Mouse (Mus musculus): Measurements from ENCODE around the gene H2-T3. TPM values are rescaled to one million over a fixed set of nuclear protein-coding genes. Genes with fewer than 3 reads are reported as not detected.

Gene H2-T3
- polyA plus RNA-seq, 1 experiment from 2014 or later: not detected

DNA sequence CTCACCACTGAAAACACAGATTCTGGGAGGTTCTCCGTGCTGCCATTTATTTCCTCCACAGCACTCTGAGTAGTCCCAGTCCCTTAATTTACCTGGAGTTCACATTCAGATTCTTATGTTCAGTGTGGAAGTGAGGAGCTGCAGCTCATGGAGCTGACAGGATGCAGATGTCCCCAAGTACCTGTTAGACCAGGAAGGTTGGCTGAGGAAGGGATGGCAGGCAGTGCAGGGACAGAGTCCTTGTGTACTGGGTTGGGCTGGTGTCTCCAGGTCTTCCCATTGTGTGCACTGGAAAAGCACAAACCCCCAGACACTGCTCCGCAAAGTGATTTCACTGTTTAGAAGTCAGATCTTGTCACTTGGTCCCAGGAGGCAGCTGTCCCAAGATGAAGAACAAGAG is 11.8 kb upstream of the H2-T3 start:
- Histone ChIP-seq H3K9me3 (ENCODE audit: control insufficient read depth, low read length) (no peaks in the 10 kb centered on the region), H3K4me3 (ENCODE audit: control insufficient read depth in 1 of 2, insufficient read depth in 1 of 2, low read depth in 1 of 2, low read length in 2 of 2) (no peak overlapping the region), H3K9ac (ENCODE audit: low read length) (no peak overlapping the region), H3K36me3 (ENCODE audit: control insufficient read depth, insufficient read depth, low read length) (no peaks in the 10 kb centered on the region), H3K4me1 (ENCODE audit: control insufficient read depth in 2 of 2, insufficient read depth in 2 of 2, low read length in 2 of 2) (peaks cover 0 to 4% of the 10 kb centered on the region in 2 experiments; a peak in 3 of 4 replicates), H3K27ac (replicated peaks in 1 of 2; ENCODE audit: control insufficient read depth in 1 of 2, insufficient read depth in 1 of 2, low read depth in 2 of 2, low read length in 2 of 2) (no peak overlapping the region), H3K27me3 (ENCODE audit: control insufficient read depth, insufficient read depth, low read length) (peaks cover 63% of the 10 kb centered on the region), H3K4me2 (ENCODE audit: low read length) (no peak overlapping the region)
- no peak for ATAC-seq (ENCODE audit: insufficient number of reproducible peaks, insufficient read depth, low FRiP score, low read depth)
- 75% methylated on average over 2 of the region's 2 CpGs for WGBS

DNA sequence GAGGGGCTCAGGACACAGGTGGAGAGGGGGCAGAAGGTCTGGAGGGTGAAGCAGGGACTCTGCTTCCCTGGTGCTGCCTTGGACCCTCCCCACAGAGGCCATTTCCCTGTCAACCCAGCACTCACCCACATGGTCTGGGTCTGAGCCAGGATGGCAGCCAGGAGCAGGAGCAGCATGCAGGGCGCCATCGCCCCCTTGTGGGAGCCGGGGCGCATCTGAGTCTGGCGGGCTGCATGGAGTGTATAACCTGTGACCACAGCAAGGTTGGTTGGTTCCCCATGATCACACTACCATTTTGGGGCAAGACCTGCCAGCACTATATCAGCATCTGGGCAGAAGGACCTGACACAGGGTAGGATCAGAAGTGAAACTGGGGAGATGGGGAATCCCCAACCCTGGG is 8.2 kb upstream of the H2-T3 start:
- no peak overlapping the region for H3K27ac ChIP-seq (replicated peaks in 1 of 2; ENCODE audit: control insufficient read depth in 1 of 2, insufficient read depth in 1 of 2, low read depth in 2 of 2, low read length in 2 of 2)
- H3K4me1 ChIP-seq (ENCODE audit: control insufficient read depth in 2 of 2, insufficient read depth in 2 of 2, low read length in 2 of 2): no peaks in the 10 kb centered on the region
- H3K9me3 ChIP-seq (ENCODE audit: control insufficient read depth, low read length): no peaks in the 10 kb centered on the region
- no peak for ATAC-seq (ENCODE audit: insufficient number of reproducible peaks, insufficient read depth, low FRiP score, low read depth)
- H3K27me3 ChIP-seq (ENCODE audit: control insufficient read depth, insufficient read depth, low read length): peaks cover 38% of the 10 kb centered on the region
- H3K36me3 ChIP-seq (ENCODE audit: control insufficient read depth, insufficient read depth, low read length): no peaks in the 10 kb centered on the region
- H3K9ac ChIP-seq (ENCODE audit: low read length): no peak overlapping the region
- H3K4me3 ChIP-seq (ENCODE audit: control insufficient read depth in 1 of 2, insufficient read depth in 1 of 2, low read depth in 1 of 2, low read length in 2 of 2): no peak overlapping the region
- 2% methylated on average over 5 of the region's 5 CpGs for WGBS
- H3K4me2 ChIP-seq (ENCODE audit: low read length): no peak overlapping the region

DNA sequence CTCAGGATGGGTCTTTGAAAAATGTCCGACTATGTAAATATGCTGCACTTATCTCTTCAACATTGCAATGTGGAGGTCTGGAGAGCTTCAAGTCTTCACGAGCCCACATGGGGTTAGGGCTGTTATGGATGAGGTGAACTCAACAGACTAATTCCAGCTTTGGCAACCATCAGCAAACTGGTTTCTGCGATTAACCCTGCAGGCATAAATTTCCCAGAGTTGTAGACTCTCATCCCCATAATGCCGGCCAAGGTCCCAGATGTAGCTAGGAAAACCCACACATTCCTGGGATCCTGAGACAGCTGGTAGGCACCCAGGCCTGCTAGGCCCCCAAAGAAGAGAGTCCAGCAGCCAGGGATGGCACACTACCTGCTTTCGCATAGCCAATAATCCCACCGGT is 4.4 kb upstream of the H2-T3 start:
- no peak for ATAC-seq (ENCODE audit: insufficient number of reproducible peaks, insufficient read depth, low FRiP score, low read depth)
- Histone ChIP-seq H3K4me1 (ENCODE audit: control insufficient read depth in 2 of 2, insufficient read depth in 2 of 2, low read length in 2 of 2) (no peaks in the 10 kb centered on the region), H3K4me2 (ENCODE audit: low read length) (no peak overlapping the region), H3K27me3 (ENCODE audit: control insufficient read depth, insufficient read depth, low read length) (peaks cover 39% of the 10 kb centered on the region), H3K27ac (replicated peaks in 1 of 2; ENCODE audit: control insufficient read depth in 1 of 2, insufficient read depth in 1 of 2, low read depth in 2 of 2, low read length in 2 of 2) (no peak overlapping the region), H3K9me3 (ENCODE audit: control insufficient read depth, low read length) (no peaks in the 10 kb centered on the region), H3K4me3 (ENCODE audit: control insufficient read depth in 1 of 2, insufficient read depth in 1 of 2, low read depth in 1 of 2, low read length in 2 of 2) (no peak overlapping the region), H3K36me3 (ENCODE audit: control insufficient read depth, insufficient read depth, low read length) (no peaks in the 10 kb centered on the region), H3K9ac (ENCODE audit: low read length) (no peak overlapping the region)
- 58% methylated on average over 6 of the region's 6 CpGs for WGBS

DNA sequence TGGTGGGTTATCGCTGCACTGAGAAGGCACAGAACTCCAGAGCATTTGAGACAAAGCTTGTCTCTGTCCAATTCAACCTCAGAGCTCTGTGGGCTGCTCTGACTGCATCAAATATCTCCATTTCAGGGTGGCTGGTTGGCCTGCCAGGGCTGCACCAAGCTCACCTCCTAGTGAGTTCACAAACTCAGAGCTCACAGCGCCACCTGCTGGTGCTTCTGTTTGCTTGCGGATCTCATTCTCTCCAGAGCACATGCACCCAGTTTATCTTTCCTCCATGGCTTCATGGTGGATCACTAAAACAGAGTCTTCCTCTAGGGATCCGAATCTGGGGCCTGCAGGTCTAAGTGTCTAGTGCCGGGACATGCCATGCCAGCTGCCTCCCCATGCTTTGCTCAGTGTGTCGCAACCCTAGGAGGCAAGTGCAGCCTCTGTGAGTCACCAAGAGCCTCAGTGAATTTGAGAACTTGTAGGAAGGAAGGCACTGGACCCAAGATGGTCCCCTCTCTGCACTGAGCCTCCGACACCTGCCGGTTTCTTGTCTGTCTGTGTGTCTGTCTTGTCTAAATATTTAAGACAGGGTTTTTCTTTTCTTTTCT is 3.6 kb upstream of the H2-T3 start:
- H3K36me3 ChIP-seq (ENCODE audit: control insufficient read depth, insufficient read depth, low read length): no peaks in the 10 kb centered on the region
- no peaks in the 10 kb centered on the region for H3K4me1 ChIP-seq (ENCODE audit: control insufficient read depth in 2 of 2, insufficient read depth in 2 of 2, low read length in 2 of 2)
- no peak overlapping the region for H3K27ac ChIP-seq (replicated peaks in 1 of 2; ENCODE audit: control insufficient read depth in 1 of 2, insufficient read depth in 1 of 2, low read depth in 2 of 2, low read length in 2 of 2)
- H3K4me3 ChIP-seq (ENCODE audit: control insufficient read depth in 1 of 2, insufficient read depth in 1 of 2, low read depth in 1 of 2, low read length in 2 of 2): no peak overlapping the region
- no peak overlapping the region for H3K9ac ChIP-seq (ENCODE audit: low read length)
- H3K4me2 ChIP-seq (ENCODE audit: low read length): no peak overlapping the region
- ATAC-seq (ENCODE audit: insufficient number of reproducible peaks, insufficient read depth, low FRiP score, low read depth): no peak
- WGBS: 28% methylated on average over 8 of the region's 8 CpGs
- H3K27me3 ChIP-seq (ENCODE audit: control insufficient read depth, insufficient read depth, low read length): peaks cover 46% of the 10 kb centered on the region
- H3K9me3 ChIP-seq (ENCODE audit: control insufficient read depth, low read length): no peaks in the 10 kb centered on the region

DNA sequence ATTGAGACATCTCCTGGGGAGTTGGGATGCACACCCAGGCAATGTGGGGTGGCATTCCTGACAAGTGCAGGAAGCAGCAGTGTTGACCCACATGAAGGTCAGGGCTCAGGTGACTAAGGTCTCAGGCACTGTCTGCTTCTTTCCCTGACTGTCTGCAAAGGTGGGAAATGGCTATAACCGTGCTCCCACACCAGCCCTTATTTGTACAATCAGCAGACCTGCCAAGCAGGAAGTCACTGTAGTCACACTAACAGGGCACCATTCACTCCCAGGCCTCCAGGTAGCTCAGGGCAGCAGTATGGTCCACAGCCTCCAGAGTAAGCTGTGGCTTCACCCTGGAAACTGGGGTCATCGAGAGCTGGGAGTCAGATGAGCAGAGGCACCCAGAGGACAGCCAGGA is 2.3 kb upstream of the H2-T3 start:
- ATAC-seq (ENCODE audit: insufficient number of reproducible peaks, insufficient read depth, low FRiP score, low read depth): no peak
- Histone ChIP-seq H3K4me1 (ENCODE audit: control insufficient read depth in 2 of 2, insufficient read depth in 2 of 2, low read length in 2 of 2) (no peaks in the 10 kb centered on the region), H3K9me3 (ENCODE audit: control insufficient read depth, low read length) (no peaks in the 10 kb centered on the region), H3K36me3 (ENCODE audit: control insufficient read depth, insufficient read depth, low read length) (no peaks in the 10 kb centered on the region), H3K4me2 (ENCODE audit: low read length) (no peak overlapping the region), H3K9ac (ENCODE audit: low read length) (no peak overlapping the region), H3K27me3 (ENCODE audit: control insufficient read depth, insufficient read depth, low read length) (peaks cover 51% of the 10 kb centered on the region), H3K27ac (replicated peaks in 1 of 2; ENCODE audit: control insufficient read depth in 1 of 2, insufficient read depth in 1 of 2, low read depth in 2 of 2, low read length in 2 of 2) (no peak overlapping the region), H3K4me3 (ENCODE audit: control insufficient read depth in 1 of 2, insufficient read depth in 1 of 2, low read depth in 1 of 2, low read length in 2 of 2) (no peak overlapping the region)
- 45% methylated on average over 2 of the region's 2 CpGs for whole genome bisulfite sequencing

DNA sequence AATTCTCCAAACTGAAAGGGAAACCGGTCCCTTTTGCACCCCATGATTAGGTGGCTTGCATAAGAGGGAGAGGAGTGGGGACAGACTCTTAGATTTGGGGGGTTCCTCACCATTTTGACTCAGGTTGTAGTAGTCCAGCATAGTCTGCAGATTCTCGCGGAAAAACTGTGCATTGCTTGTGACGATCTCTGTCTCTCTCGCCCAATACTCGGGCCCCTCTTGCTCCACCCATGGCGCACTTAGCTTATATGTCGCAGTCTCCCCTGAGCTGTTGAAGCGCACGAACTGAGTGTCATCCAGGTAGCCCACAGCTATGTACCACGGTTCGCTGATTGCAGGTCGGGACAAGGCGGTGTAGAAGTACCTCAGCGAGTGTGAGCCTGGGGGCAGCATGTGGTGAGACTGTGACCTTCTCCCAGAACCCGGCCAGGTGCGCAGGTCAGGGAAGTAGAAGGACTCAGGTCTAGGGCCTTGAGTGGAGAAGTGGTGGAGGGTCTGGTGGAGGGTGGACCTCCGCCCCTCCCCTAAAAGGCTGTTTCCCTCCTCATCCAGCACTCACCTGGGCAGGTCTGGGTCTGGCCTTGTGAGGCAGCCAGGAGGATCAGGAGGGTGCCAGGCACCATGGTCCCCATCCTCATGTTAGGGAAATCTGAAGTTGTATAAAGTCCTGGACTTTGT is 457 bp downstream of the H2-T3 start:
- H3K27ac ChIP-seq (replicated peaks in 1 of 2; ENCODE audit: control insufficient read depth in 1 of 2, insufficient read depth in 1 of 2, low read depth in 2 of 2, low read length in 2 of 2): no peak overlapping the region
- peaks cover 58% of the 10 kb centered on the region for H3K27me3 ChIP-seq (ENCODE audit: control insufficient read depth, insufficient read depth, low read length)
- H3K4me3 ChIP-seq (ENCODE audit: control insufficient read depth in 1 of 2, insufficient read depth in 1 of 2, low read depth in 1 of 2, low read length in 2 of 2): no peak overlapping the region
- ATAC-seq (ENCODE audit: insufficient number of reproducible peaks, insufficient read depth, low FRiP score, low read depth): no peak
- no peaks in the 10 kb centered on the region for H3K36me3 ChIP-seq (ENCODE audit: control insufficient read depth, insufficient read depth, low read length)
- H3K9ac ChIP-seq (ENCODE audit: low read length): no peak overlapping the region
- 27% methylated on average over 18 of the region's 18 CpGs for WGBS
- H3K9me3 ChIP-seq (ENCODE audit: control insufficient read depth, low read length): no peaks in the 10 kb centered on the region
- H3K4me2 ChIP-seq (ENCODE audit: low read length): no peak overlapping the region
- H3K4me1 ChIP-seq (ENCODE audit: control insufficient read depth in 2 of 2, insufficient read depth in 2 of 2, low read length in 2 of 2): no peaks in the 10 kb centered on the region

DNA sequence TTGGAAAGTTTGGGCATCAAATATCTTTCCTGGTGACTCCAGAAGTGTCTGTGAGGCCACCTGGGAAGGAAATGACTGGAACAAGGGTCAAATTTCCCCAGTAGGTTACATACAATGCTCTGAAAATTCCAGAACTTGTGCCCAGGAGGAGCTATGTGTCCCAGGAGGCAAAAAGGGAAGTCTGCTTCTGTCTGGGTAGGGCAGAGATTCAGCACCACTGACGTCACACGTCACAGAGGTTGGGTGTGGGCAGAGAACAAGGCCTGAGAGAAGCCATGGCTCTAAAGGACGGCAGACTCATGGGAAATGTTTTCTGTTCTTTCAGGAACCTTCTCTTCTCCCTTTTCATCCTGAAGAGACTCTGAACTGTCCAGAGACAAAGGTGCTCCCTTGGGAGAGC is 2.5 kb downstream of the H2-T3 start:
- H3K4me2 ChIP-seq (ENCODE audit: low read length): no peak overlapping the region
- H3K27ac ChIP-seq (replicated peaks in 1 of 2; ENCODE audit: control insufficient read depth in 1 of 2, insufficient read depth in 1 of 2, low read depth in 2 of 2, low read length in 2 of 2): no peak overlapping the region
- WGBS: 41% methylated on average over 3 of the region's 3 CpGs
- no peak for ATAC-seq (ENCODE audit: insufficient number of reproducible peaks, insufficient read depth, low FRiP score, low read depth)
- no peaks in the 10 kb centered on the region for H3K36me3 ChIP-seq (ENCODE audit: control insufficient read depth, insufficient read depth, low read length)
- no peaks in the 10 kb centered on the region for H3K9me3 ChIP-seq (ENCODE audit: control insufficient read depth, low read length)
- H3K4me1 ChIP-seq (ENCODE audit: control insufficient read depth in 2 of 2, insufficient read depth in 2 of 2, low read length in 2 of 2): no peaks in the 10 kb centered on the region
- H3K27me3 ChIP-seq (ENCODE audit: control insufficient read depth, insufficient read depth, low read length): peaks cover 57% of the 10 kb centered on the region
- H3K4me3 ChIP-seq (ENCODE audit: control insufficient read depth in 1 of 2, insufficient read depth in 1 of 2, low read depth in 1 of 2, low read length in 2 of 2): no peak overlapping the region
- H3K9ac ChIP-seq (ENCODE audit: low read length): no peak overlapping the region

DNA sequence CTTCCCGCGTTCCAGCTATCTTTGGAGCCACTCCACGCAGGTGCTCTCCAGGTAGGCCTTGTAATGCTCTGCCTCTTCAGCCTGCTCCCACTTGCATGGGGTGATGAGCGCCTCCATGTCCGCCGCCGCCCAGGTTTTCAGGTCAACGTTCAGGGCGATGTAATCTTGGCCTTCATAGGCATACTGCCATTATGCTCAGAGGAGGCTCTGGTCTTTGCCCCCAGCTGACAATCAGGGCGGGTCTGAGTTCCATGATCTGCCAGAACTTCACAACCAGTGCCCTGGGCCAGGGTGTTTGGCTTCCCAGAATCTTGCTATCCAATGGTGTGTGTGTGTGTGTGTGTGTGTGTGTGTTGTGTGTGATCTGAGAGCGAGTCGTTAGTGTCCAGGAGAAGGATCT is 7.9 kb downstream of the H2-T3 start:
- H3K27ac ChIP-seq (replicated peaks in 1 of 2; ENCODE audit: control insufficient read depth in 1 of 2, insufficient read depth in 1 of 2, low read depth in 2 of 2, low read length in 2 of 2): no peak overlapping the region
- no peaks in the 10 kb centered on the region for H3K9me3 ChIP-seq (ENCODE audit: control insufficient read depth, low read length)
- H3K27me3 ChIP-seq (ENCODE audit: control insufficient read depth, insufficient read depth, low read length): peaks cover 24% of the 10 kb centered on the region
- no peak overlapping the region for H3K4me3 ChIP-seq (ENCODE audit: control insufficient read depth in 1 of 2, insufficient read depth in 1 of 2, low read depth in 1 of 2, low read length in 2 of 2)
- no peaks in the 10 kb centered on the region for H3K36me3 ChIP-seq (ENCODE audit: control insufficient read depth, insufficient read depth, low read length)
- WGBS: 65% methylated on average over 12 of the region's 12 CpGs
- no peak for ATAC-seq (ENCODE audit: insufficient number of reproducible peaks, insufficient read depth, low FRiP score, low read depth)
- no peak overlapping the region for H3K4me2 ChIP-seq (ENCODE audit: low read length)
- H3K9ac ChIP-seq (ENCODE audit: low read length): no peak overlapping the region
- no peaks in the 10 kb centered on the region for H3K4me1 ChIP-seq (ENCODE audit: control insufficient read depth in 2 of 2, insufficient read depth in 2 of 2, low read length in 2 of 2)

Measured in heart, embryonic 14.5 days (tissue).